Mouse (Mus musculus) heart, embryonic 12.5 days (tissue): ENCODE measurements around the gene Alkbh4. TPM values are rescaled to one million over a fixed set of nuclear protein-coding genes. Genes with fewer than 3 reads are reported as not detected.

Source experiments
- ATAC-seq: fragments of 200-750 bp; cut with Nextera tagmentation; 2 replicates; pipeline ENCODE4 v1.8.0; 2017; ENCODE audit warnings: moderate TSS enrichment, moderate library complexity; ENCODE audit not compliant: insufficient number of reproducible peaks, low FRiP score
- H3K27ac ChIP-seq: fragments of 300-500 bp; sonication (generic); 2 replicates; pipeline ENCODE4 v1.5.1; 2016; ENCODE audit warnings: mild to moderate bottlenecking, moderate library complexity; ENCODE audit not compliant: poor library complexity, severe bottlenecking
- H3K27me3 ChIP-seq: fragments of 300-500 bp; sonication (generic); replicated peaks from 2 replicates; pipeline ENCODE4 v1.6.1; 2016; ENCODE audit warnings: mild to moderate bottlenecking, moderate library complexity
- H3K36me3 ChIP-seq: fragments of 300-500 bp; sonication (generic); 2 replicates; pipeline ENCODE4 v1.6.1; 2016; ENCODE audit warnings: mild to moderate bottlenecking, moderate library complexity
- H3K4me1 ChIP-seq: fragments of 300-500 bp; sonication (generic); replicated peaks from 2 replicates; pipeline ENCODE4 v1.6.1; 2016; ENCODE audit warnings: mild to moderate bottlenecking
- H3K4me2 ChIP-seq: fragments of 300-500 bp; sonication (generic); 2 replicates; pipeline ENCODE4 v1.6.1; 2016; ENCODE audit warnings: mild to moderate bottlenecking, moderate library complexity
- H3K4me3 ChIP-seq: fragments of 300-500 bp; sonication (generic); 2 replicates; pipeline ENCODE4 v1.5.1; 2016; ENCODE audit warnings: mild to moderate bottlenecking
- H3K9ac ChIP-seq: fragments of 300-500 bp; sonication (generic); 2 replicates; pipeline ENCODE4 v1.6.1; 2016; ENCODE audit warnings: mild to moderate bottlenecking, moderate library complexity
- H3K9me3 ChIP-seq: fragments of 300-500 bp; sonication (generic); replicated peaks from 2 replicates; pipeline ENCODE4 v1.6.1; 2016; ENCODE audit warnings: mild to moderate bottlenecking, moderate library complexity
- WGBS: fragments of 180-500 bp; shearing (Covaris S2); methylation state at CpG from one replicate; pipeline ENCODE4 v1.1.7; 2016; 5-methylcytosine and 5-hydroxymethylcytosine counted together
- microRNA-seq: library from miRNA; unstranded; fragments of <30 nt; microRNA quantifications from one replicate; pipeline ENCODE4, GENCODE M21; 2017
- polyA plus RNA-seq: library from polyadenylated mRNA; unstranded; fragments of >200 nt; fragmentation: Nextera tagmentation; extraction: Ambion mirVana; gene quantifications from 2 replicates; pipeline ENCODE4 v1.2.1, GENCODE M21; 2016

Alkbh4 gene
- polyA plus RNA-seq, 1 experiment from 2014 or later: 14.4 TPM

- H3K4me3 ChIP-seq: no peak overlapping the region
- H3K4me2 ChIP-seq: no peak overlapping the region
- H3K27ac ChIP-seq: no peak overlapping the region
- H3K27me3 ChIP-seq: no peaks in the 10 kb centered on the region
- H3K9ac ChIP-seq: no peak overlapping the region
- H3K9me3 ChIP-seq: no peaks in the 10 kb centered on the region
- no peak for ATAC-seq
- whole genome bisulfite sequencing: 91% methylated on average over 7 of the region's 7 CpGs
- peaks cover 78% of the 10 kb centered on the region for H3K36me3 ChIP-seq
- no peaks in the 10 kb centered on the region for H3K4me1 ChIP-seq
Measured at GRCm38 (mm10) chr5:136183766-136184165, 47.8 kb downstream of the Alkbh4 start.

- H3K9me3 ChIP-seq: no peaks in the 10 kb centered on the region
- no peak overlapping the region for H3K4me3 ChIP-seq
- no peaks in the 10 kb centered on the region for H3K4me1 ChIP-seq
- no peaks in the 10 kb centered on the region for H3K27me3 ChIP-seq
- H3K36me3 ChIP-seq: peaks cover 76% of the 10 kb centered on the region
- no peak overlapping the region for H3K9ac ChIP-seq
- ATAC-seq: no peak
- no peak overlapping the region for H3K27ac ChIP-seq
- 49% methylated on average over 4 of the region's 4 CpGs for WGBS
- H3K4me2 ChIP-seq: no peak overlapping the region
Measured at GRCm38 (mm10) chr5:136186723-136187122, 50.8 kb downstream of the Alkbh4 start.

Small RNA genes lying within 50 kb of the gene (microRNA-seq; reads per million reads assigned to microRNA genes)
- gene Mir7035: not detected

Other genes starting within 250 kb of the Alkbh4 start
- 916 and 1,021 TPM in 2 replicates for gene Hspb1, start 248.2 kb upstream of the Alkbh4 start, polyA plus RNA-seq
- gene Ywhag, start 201.5 kb upstream of the Alkbh4 start, polyA plus RNA-seq: 214 and 222 TPM in 2 replicates
- 0.70 and 1.6 TPM in 2 replicates for gene Ssc4d, start 161.6 kb upstream of the Alkbh4 start, polyA plus RNA-seq
- 0.13 TPM in 1 of 2 replicates, not detected in the other for gene Zp3, start 156.0 kb upstream of the Alkbh4 start, polyA plus RNA-seq
- 28.7 and 29.9 TPM in 2 replicates for gene Dtx2, start 141.3 kb upstream of the Alkbh4 start, polyA plus RNA-seq
- gene Upk3b, start 97.7 kb upstream of the Alkbh4 start, polyA plus RNA-seq: 60.2 and 60.5 TPM in 2 replicates
- gene Upk3bl, start 81.7 kb upstream of the Alkbh4 start, polyA plus RNA-seq: 0.40 and 0.50 TPM in 2 replicates
- gene Rasa4, start 52.2 kb upstream of the Alkbh4 start, polyA plus RNA-seq: 1.0 and 1.6 TPM in 2 replicates
- 147 and 161 TPM in 2 replicates for gene Polr2j, start 19.5 kb upstream of the Alkbh4 start, polyA plus RNA-seq
- gene Lrwd1, start 72 bp upstream of the Alkbh4 start, polyA plus RNA-seq: 20.9 and 21.8 TPM in 2 replicates
- gene Orai2, start 34.6 kb downstream of the Alkbh4 start, polyA plus RNA-seq: 3.0 and 3.1 TPM in 2 replicates
- gene Prkrip1, start 62.8 kb downstream of the Alkbh4 start, polyA plus RNA-seq: 41.8 and 48.1 TPM in 2 replicates
- gene Sh2b2, start 110.4 kb downstream of the Alkbh4 start, polyA plus RNA-seq: 1.5 and 1.9 TPM in 2 replicates